Mouse (Mus musculus) layer of hippocampus, adult 11-12 months (tissue): ENCODE data around the gene Luc7l3.
"Not testable (repeated sequence)": the region's sequence is repeated elsewhere in the genome, so short reads cannot be mapped to it uniquely, and the experiment has no call there.

ENCODE experiments used
- DNase-seq: peaks from one replicate; pipeline ENCODE4 v3.0.0; 2022; ENCODE audit warnings: low spot score

Luc7l3 gene

DNA sequence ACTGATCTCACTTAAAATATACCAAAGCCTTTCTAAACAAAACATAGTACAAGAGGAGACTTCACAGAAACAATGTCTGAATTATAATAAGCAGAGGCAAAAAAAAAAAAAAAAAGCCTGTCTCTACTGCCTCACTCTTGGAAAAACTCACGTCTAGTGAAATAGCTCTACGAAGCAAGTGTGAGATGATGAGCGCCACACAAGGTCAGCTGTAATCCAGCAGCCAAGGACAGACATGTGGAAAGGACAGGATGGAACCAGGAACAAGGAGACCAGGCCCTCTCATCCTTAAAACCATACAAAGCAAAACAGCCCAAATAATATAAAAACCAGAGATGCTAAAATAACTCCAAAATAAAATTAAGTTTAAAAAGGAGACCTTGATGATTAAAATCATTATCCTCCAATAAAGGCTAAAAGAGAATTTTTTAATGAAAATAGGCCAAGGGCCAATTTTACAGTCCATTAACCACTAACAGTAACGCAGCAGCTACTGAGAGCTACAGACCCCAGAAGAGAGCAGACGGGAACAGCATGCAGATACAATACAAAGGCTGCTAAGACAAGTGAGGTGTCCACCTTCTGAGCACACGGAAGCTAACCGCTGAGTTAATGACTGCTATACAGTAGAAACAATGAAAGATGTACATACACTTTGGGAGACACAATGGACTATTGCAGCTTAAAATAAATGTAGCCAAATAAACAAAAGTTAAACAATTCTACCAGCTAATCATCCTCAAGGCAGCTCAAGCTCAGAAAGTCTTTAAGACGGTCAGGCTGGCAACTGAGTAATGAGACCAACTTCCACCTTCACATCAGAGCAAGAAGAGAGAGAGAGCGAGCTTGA is 26.6 kb downstream of the Luc7l3 start:
- DNase-seq = no peak

DNA sequence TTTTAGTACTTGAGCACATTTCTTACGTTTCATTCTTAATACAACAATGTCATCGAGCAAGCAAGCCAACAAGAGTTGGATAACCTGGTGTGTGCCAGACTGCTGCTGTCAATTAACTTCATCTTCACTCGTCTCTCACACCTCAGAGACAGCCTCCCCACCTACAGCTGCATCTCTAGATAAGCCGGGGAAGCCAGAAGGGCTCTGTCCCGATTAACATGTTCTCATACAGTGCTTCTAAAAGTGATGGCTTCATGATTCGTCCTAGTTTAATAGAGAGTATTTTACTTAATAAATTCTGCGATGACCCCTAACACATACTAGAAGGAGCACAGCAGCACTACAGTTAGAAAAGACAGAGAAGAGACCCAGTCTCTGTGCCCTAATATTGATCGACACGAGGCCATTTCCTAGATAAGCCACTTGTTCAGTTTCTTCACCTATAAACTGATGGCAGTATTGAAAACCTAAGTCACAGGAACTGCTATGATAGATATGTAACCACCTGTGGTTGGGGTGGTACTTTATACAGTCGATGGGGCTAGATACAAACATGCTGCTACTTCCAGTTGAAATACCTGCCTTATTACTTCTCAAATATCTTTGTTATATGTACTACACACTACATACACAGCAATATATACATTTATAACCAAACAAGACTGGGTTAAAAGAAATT is 31.6 kb downstream of the Luc7l3 start:
- no peak for DNase-seq

DNA sequence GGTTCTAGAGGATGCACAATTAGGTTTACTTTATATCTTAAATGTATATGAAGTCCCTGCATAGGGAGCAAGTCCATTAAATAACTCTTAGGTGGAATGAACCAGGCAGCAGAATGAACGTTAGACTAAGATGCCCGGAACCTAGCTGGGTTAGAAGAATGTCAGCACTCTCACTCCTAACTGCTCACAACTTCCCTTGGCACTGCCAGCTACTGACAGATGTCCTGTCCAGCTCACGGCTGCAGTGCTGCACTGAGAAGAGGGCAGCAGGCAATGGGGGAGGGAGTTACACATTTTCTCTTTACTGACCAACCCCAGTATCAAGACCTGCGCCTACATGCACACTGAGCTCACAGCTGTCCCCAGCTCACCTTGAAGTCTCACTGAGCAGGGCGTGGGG is 34.7 kb downstream of the Luc7l3 start:
- DNase-seq = no peak

DNA sequence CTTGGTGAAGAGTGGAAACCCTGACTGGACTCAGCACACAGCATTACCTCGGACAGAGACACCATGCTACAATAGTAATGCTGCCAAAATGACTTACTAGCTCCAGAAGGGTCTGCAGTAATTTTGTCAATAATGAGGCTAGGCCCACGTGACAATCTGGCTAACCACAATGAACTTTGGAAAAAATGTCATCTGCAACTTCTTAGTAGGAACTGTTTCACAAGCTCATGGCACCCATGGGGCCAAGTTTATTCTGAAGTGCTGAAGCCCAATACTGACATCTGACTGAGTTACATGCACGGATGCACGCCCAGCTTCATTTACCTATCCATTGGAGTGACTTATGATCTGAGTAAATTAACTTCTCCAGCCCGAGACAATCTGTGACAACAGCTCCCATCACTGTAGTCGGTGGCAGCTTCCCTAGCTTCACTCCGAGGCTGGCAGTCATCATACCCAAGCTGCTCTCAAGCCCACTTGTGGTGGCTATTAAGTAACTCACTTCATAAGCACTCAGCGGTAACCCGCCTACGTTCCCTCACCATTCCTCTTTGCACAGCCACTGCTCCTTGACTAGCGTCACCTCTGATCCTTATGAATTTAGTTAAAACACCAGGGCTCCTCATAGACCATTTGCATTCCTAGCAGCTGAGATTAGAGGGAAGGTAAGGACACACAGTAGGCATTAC is 35.8 kb downstream of the Luc7l3 start:
- no peak for DNase-seq

DNA sequence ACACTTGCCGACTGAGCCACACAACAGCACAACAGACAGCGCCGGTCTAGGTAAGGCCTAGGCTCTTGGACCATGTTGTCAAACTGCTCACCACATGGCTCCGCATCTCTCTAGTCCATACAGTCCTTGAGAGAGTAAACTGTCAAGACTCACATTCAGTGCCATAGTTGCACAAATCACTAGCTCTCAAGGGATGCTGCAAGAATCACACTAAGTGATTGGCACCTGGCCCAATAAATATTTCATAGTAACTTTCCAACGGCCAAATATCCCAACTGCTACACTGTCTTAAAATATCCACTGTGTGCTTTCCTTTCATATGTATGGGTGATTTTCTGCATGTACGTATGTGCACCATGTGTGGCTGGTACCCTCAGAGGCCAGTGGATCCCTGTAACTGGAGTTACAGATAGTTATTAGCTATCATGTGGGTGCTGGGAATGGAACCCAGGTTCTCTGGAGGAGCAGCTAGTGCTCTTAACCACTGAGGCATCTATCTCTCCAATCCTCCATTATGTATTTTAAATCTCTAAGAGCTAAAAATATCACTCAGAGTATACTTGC is 38.2 kb downstream of the Luc7l3 start:
- DNase-seq = no peak

DNA sequence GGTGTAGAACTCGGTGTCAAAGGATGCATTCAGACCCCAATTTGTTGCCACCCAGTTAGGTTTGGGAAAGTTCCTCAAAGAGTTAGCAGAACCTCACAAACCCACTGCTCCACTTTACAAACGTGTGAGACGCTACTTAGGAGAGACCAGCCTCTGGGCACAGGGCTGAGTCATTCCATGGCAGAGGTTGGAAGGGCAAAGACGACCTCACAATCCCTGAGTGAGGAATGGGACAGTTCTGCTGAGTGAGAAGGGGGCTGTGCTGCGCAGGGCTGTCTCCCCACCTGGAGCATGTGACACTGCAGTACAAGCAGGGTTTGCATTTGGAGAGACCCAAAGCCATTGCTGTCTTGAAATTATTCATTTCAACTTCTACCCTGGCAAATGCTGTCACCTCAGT is 39.5 kb downstream of the Luc7l3 start:
- no peak for DNase-seq

DNA sequence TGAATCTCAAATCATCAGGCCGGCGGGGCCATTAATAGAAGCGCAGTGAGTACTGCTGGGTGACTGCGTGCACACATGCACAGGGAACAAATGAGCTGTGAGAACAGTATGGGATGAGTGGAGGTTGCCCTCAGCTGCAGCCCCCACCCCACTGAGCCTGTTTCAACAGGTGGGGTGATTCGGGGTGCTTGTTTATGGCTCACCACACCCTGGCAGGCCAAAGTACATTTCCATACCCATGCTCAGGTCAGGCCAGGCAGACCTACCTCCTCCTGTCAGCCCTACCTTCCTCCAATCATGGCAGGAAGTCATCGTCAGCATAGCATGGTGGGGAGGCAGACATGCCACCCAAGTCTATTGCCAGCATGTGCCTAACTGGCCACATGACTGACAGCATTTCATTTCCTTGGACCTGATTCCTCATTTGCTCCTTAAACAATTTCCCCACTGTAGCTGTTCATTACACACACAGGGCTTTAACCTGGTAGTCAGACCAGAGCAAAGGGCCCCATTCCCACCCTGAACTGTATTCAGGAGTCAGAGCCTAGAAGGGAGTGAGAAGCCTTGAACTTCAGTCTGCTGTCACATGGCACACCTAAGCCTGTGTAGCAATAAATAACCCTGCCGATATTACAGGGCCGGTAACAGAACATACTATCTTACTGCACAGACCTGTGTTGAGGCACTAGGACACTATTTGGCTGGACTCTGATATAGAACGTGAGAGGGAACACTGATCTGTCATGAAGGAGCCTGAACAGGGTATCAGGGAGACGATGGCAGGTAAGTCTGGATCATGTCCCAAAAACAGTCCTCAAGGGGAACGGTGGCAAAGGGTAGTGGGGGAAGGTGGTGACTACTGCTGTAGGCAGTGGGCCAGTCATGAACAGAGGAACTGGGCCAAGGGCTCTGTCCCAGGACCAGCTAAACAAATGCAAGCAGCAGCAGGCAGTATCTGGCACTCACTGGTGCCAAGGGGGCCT is 40.3 kb downstream of the Luc7l3 start, which contains the start of gene Gm21885:
Gene Gm21885 (plus strand): TSS at position 675 of the 983 bp plus-strand sequence.
- peak; percentile 30 for DNase-seq

DNA sequence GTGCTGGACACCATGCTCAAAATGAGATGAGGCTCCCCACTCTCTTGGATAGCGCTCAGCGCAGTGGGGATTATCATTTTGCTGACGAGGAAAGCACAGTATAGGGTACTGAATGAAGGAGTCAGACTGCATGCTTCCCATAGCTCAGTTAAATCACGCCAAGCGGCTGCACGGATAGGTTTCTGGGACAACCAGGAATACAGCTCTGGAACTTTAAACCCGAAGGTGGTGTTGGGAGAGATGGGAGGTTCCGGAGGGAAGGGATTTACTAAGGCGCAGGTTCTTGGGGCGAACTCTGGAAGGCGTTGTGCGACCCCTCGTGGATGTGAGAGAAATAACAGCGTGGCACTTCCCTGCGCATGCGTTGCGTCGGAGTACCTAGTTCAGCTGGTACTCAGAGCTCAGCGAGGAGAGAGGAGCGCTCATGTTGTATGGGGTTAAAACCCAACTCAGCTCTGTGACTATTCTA is 44.9 kb downstream of the Luc7l3 start:
- peak; percentile 88 for DNase-seq

DNA sequence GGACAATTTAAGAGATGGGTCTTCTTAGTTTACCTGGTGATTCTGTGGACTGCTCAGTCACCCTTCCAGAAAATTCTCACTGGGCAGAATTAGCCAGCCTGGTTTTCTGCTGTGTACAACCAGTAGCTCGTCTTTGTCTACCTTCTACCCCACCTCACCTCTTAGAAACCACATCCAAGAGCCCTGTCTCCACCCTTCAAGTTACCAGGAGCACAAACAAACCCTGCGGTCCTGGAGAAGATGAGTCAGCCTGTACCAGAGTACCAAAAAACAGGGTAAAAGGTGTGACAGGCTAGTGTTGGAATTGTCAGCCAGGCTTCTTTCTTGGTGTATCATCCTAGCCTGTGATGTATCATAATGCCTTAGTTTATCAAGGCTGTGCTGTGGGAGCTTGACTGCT is 46.1 kb downstream of the Luc7l3 start:
- DNase-seq = no peak

DNA sequence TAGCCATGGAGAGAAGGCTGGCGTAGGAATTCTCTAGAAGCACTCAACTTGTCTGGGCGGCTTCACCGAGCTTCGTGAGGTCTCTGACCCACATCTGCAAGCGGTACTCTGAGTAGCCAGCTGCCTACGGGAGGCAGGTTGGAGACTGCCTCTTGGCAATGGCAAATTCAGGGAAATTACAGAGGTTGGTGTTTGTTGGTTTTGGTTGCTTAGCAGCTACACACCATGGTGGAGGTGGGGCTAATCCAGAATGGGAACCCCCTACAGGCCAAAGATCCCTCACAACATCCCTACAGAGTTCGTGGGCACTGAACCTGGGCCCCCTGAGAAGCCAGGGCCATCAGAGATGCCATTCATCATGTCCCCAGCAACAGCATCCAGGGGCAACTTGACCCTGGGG is 46.6 kb downstream of the Luc7l3 start:
- no peak for DNase-seq

DNA sequence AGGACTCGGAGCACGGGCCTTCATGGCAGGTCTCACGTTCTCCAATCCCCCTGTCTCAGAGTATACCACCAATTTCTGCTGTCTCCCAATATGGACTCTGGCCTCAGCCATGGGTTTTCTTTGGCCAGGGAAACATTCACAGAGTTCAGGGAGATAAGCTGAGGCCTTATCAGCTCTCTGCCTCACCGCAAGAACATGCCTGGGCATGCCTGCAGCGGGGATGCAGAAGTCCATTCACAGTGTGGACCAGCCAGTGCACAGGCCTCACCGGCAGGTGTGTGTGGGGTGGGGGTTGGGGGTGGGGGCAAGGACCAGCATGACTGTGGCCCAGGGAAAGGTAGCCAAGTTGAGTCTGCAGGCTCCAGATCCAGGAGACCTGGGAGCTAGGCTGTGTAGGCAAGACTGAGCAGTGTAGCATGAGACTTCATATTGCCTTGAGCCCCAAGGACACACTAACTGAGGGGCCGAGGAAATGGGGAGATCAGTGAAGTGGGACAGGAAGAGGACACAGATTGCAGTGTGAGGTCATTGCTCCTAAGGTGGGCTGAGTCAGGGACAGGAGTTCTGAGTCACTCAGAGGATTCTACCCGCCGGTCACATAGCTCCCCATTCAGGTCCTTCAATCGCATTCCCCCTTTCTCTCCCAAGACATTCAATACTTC is 47.5 kb downstream of the Luc7l3 start:
- DNase-seq = no peak

DNA sequence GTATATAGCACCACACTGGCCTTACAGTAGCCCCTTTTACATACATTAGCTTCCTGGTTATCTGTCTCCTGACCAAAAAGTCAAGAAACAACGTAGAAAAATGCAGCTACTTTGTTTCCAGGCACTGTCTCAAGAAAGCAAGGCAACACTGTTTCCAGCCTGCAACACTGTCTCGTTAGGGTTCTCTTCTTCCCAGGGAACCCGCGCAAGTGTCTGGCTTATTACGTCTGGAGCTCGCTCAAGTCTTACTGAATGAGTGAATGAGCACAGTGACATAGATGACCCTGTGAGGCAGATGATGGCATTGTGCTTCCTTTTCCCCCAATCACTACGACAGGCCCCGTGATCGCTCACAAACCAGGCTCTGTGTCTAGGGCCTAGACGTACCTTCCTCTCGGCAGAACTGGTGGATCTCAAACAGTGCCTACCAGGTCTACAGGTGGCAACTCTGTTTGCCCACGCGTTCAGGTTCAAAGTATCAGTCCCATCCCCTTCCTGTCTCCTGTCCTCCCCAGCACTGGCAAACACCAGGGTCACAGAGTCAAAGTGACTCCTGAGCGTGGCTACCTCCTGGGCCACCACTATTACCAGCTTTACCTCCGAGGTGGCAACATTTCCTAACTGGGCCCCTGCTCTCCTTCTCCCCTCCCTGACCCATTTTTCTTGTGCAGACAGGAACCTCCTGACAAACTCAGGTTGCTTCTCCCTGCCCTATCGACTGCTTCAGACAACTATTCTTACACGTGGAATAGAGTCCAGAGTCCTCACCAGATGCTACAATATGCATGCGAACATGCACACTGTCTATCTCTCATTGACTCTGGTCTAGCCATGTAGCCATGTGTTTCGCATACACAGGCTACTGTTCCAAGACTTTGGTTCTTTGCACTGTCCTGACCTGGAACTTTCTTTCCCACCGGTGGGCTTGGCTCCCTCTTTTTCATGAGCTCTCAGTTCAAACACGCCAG is 48.5 kb downstream of the Luc7l3 start:
- DNase-seq = no peak

DNA sequence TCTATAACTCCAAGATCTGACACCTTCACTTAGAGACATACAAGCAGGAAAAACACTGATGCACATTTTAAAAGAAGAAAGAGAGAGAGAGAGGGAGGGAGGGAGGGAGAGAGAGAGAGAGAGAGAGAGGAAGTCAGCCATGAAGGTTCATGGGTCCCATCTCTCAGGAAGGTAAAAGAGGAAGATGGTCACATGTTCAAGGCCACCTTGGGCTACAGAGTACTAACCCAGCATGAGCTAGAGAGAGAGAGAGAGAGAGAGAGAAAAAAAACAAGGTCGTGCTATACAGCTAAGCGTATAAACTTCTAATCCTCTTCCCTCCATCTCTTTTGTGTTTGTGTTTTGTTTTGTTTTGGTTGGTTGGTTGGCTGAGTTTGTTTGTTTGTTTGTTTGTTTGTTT is 50.8 kb downstream of the Luc7l3 start:
- no peak for DNase-seq

DNA sequence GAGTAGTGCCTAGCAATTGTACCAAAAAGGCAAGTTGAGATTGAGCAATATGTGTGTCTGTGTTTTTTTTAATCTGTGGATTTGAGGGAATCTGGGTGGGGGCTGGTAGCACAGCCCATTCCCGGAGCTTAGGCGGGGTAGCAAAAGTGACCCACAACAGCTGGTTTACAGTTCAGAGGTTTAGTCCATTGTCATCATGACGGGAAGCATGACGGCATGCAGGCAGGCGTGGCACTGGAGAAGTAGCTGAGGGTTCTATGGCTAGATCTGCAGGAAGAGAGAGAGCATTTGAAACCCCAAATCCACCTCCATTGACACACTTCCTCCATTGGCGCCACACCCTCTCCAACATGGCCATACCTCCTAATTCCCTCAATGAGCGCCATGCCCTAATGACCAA is 51.9 kb downstream of the Luc7l3 start:
- no peak for DNase-seq

DNA sequence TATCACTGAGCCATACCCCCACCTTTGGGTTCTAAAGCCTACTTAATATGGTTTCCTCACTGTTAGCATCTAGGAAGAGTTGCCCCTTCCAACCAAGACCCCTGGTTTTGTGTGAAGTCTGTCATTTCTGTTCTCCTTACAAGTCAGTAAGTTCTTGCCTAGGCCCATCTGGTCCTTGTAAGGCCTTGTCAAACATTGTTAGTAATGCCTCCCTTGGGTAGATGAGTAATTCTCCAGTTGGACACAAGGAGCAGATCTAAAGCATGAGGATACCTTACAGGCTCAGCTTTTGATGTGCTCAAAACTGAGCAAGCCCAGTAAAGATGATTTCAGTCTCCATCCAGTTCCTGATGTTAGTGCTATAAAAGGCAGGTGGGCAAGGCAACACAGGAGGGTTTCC is 53.0 kb downstream of the Luc7l3 start:
- no peak for DNase-seq

DNA sequence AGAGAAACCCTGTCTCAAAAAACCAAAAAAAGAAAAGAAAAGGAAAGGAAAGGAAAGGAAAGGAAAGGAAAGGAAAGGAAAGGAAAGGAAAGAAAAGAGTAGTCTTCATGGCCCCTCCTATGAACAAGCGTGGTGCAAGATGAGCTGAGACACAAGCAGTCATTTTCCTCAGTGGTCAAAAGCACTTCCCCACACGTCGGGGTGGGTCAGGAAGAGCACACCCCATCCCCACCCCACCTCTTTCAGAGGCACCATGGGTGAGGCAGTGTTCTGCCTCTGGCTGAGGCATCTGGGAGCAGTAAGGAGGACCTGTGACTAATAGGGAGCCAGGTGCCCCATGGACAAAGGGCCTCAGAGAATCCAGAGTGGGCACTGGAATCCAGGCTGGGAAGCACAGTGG is 55.6 kb downstream of the Luc7l3 start:
- DNase-seq = not testable (repeated sequence)

DNA sequence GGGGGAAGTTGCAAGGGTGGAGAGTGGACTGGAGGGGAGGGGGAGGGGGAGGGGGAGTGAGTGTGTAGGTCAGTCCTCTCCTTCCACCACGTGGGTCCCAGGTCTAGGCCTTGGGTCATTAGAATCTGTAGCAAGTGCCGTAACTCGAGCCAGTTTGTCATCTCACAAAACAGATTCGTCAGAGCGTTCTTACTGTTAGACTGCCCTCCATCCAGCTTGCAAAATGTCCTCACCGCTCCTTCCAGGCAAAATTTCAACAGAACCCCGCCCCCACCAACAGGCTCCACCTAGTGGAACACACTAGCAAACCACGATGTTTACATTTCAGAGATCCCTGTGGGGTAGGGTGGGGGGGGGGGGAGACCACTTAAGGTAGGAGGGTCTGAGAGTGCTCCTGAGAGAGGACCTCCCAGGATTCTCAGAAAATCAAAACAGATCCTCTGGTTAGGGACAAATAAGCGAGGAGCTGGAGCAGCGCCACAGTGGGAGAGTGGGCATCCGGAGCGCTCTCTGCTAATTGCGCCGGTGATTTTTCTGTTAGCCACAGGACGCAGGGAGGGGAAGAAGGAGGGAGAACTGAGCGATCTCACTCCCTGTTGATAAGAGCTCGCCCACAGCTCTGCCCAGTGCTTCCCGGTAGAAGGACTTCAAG is 56.5 kb downstream of the Luc7l3 start:
- DNase-seq = peak; percentile 40

DNA sequence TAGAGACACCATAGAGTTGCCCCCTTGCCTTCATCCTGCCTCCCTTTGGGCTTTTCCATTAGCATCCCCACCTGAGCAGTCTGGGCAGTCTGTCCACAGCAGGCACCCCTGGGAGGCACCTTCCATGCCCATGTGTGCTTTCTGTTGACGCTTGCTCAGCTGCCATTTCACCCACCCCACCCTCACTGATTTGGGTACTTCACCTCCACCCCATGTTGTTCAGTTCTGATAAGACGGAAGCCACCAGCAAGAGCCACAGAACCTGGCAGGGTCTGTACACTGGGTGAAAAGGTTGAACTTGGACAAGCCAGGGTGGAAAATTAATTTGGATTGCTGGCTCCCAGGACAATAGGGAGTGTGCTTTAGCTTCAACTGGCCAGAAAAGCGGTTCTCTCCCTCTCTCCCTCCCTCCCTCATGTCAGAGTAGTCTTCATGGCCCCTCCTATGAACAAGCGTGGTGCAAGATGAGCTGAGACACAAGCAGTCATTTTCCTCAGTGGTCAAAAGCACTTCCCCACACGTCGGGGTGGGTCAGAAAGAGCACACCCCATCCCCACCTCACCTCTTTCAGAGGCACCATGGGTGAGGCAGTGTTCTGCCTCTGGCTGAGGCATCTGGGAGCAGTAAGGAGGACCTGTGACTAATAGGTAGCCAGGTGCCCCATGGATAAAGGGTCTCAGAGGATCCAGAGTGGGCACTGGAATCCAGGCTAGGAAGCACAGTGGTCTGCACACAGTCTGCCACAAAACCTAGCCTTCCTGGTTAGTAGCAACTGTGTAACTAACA is 60.0 kb downstream of the Luc7l3 start:
- DNase-seq = no peak
